Mouse (Mus musculus): ENCODE measurements at regions not wholly inside any gene's neighbourhood (a gene's known extent, or its start where the extent isn't known, plus 50 kb on each side); places are given as distances from the start of the nearest gene placed in this dataset.

- Histone ChIP-seq H3K4me3 (ENCODE audit: insufficient read depth in 1 of 2, low read depth in 1 of 2, low read length in 2 of 2, poor library complexity in 1 of 2, severe bottlenecking in 1 of 2) (no peak overlapping the region), H3K9ac (ENCODE audit: insufficient read depth, low read depth, low read length, poor library complexity, severe bottlenecking) (no peak overlapping the region), H3K9me3 (ENCODE audit: control insufficient read depth, insufficient read depth, low read depth, low read length) (no peaks in the 10 kb centered on the region), H3K27ac (ENCODE audit: insufficient read depth, low read depth, low read length, poor library complexity, severe bottlenecking) (no peak overlapping the region), H3K4me1 (ENCODE audit: control insufficient read depth in 2 of 2, insufficient read depth in 2 of 2, low read length in 2 of 2, poor library complexity in 1 of 2) (no peaks in the 10 kb centered on the region), H3K36me3 (ENCODE audit: control insufficient read depth, insufficient read depth, low read length, poor library complexity, severe bottlenecking) (no peaks in the 10 kb centered on the region)
- DNase-seq (ENCODE audit: low read depth, low spot score), result no peak
- TF ChIP-seq CHD2 (IDR thresholded peaks at IDR 0.05; ENCODE audit: low read depth, low read length) (no peak), MAFK (IDR thresholded peaks at IDR 0.05; ENCODE audit: insufficient read depth, low read depth, low read length) (no peak), ZNF384 (IDR thresholded peaks at IDR 0.05; ENCODE audit: low read depth, low read length) (no peak), HCFC1 (IDR thresholded peaks at IDR 0.05; ENCODE audit: borderline replicate concordance, insufficient read depth, low read length) (no peak), ZC3H11A (IDR thresholded peaks at IDR 0.05; ENCODE audit: borderline replicate concordance, low read depth, low read length) (no peak)
- in situ Hi-C loops (cut with MboI; ENCODE audit: low sequenced_read_pairs in 2 of 2, unreplicated experiment in 2 of 2), result no loop called here
Measured at GRCm38 (mm10) chr16:44660996-44661876, 62.9 kb upstream of the Nepro start.

DNA sequence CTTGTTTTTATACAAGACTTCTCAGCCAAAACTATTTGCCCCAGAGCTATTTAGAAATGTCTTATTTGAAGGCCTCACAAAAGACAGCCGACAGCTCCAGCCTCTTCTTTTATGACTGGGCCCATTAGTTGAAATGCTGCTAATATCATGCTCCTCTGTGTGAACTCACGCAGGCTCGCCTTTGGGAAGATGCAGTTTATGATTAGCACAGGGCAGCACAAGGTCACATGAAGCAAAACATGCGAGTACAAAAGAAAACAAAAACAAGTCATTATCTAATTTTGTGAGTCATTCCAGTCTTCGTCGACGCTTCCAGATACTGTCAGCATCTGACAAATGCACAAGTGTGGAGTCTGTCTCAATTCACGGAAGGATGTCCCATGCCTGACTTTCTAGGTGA lies 65.8 kb upstream of the Nepro start:
- Histone ChIP-seq H3K4me1 (ENCODE audit: control insufficient read depth in 2 of 2, insufficient read depth in 2 of 2, low read length in 2 of 2, poor library complexity in 1 of 2) (no peaks in the 10 kb centered on the region), H3K9me3 (ENCODE audit: control insufficient read depth, insufficient read depth, low read depth, low read length) (no peaks in the 10 kb centered on the region), H3K36me3 (ENCODE audit: control insufficient read depth, insufficient read depth, low read length, poor library complexity, severe bottlenecking) (no peaks in the 10 kb centered on the region), H3K4me3 (ENCODE audit: insufficient read depth in 1 of 2, low read depth in 1 of 2, low read length in 2 of 2, poor library complexity in 1 of 2, severe bottlenecking in 1 of 2) (no peak overlapping the region), H3K27ac (ENCODE audit: insufficient read depth, low read depth, low read length, poor library complexity, severe bottlenecking) (no peak overlapping the region), H3K9ac (ENCODE audit: insufficient read depth, low read depth, low read length, poor library complexity, severe bottlenecking) (no peak overlapping the region)
- TF ChIP-seq ZNF384 (IDR thresholded peaks at IDR 0.05; ENCODE audit: low read depth, low read length) (no peak), MAFK (IDR thresholded peaks at IDR 0.05; ENCODE audit: insufficient read depth, low read depth, low read length) (no peak), ZC3H11A (IDR thresholded peaks at IDR 0.05; ENCODE audit: borderline replicate concordance, low read depth, low read length) (no peak), CHD2 (IDR thresholded peaks at IDR 0.05; ENCODE audit: low read depth, low read length) (no peak), HCFC1 (IDR thresholded peaks at IDR 0.05; ENCODE audit: borderline replicate concordance, insufficient read depth, low read length) (no peak)
- no peak for DNase-seq (ENCODE audit: low read depth, low spot score)
- in situ Hi-C loops (cut with MboI; ENCODE audit: low sequenced_read_pairs in 2 of 2, unreplicated experiment in 2 of 2), result no loop called here

GRCm38 (mm10) chr16:44656181-44656580 lies 67.9 kb upstream of the Nepro start:
- Histone ChIP-seq H3K36me3 (ENCODE audit: control insufficient read depth, insufficient read depth, low read length, poor library complexity, severe bottlenecking) (no peaks in the 10 kb centered on the region), H3K4me3 (ENCODE audit: insufficient read depth in 1 of 2, low read depth in 1 of 2, low read length in 2 of 2, poor library complexity in 1 of 2, severe bottlenecking in 1 of 2) (no peak overlapping the region), H3K9ac (ENCODE audit: insufficient read depth, low read depth, low read length, poor library complexity, severe bottlenecking) (no peak overlapping the region), H3K9me3 (ENCODE audit: control insufficient read depth, insufficient read depth, low read depth, low read length) (no peaks in the 10 kb centered on the region), H3K27ac (ENCODE audit: insufficient read depth, low read depth, low read length, poor library complexity, severe bottlenecking) (no peak overlapping the region), H3K4me1 (ENCODE audit: control insufficient read depth in 2 of 2, insufficient read depth in 2 of 2, low read length in 2 of 2, poor library complexity in 1 of 2) (no peaks in the 10 kb centered on the region)
- in situ Hi-C loops (cut with MboI; ENCODE audit: low sequenced_read_pairs in 2 of 2, unreplicated experiment in 2 of 2), result no loop called here
- TF ChIP-seq ZC3H11A (IDR thresholded peaks at IDR 0.05; ENCODE audit: borderline replicate concordance, low read depth, low read length) (no peak), CHD2 (IDR thresholded peaks at IDR 0.05; ENCODE audit: low read depth, low read length) (no peak), HCFC1 (IDR thresholded peaks at IDR 0.05; ENCODE audit: borderline replicate concordance, insufficient read depth, low read length) (no peak), ZNF384 (IDR thresholded peaks at IDR 0.05; ENCODE audit: low read depth, low read length) (no peak), MAFK (IDR thresholded peaks at IDR 0.05; ENCODE audit: insufficient read depth, low read depth, low read length) (no peak)
- no peak for DNase-seq (ENCODE audit: low read depth, low spot score)

DNA sequence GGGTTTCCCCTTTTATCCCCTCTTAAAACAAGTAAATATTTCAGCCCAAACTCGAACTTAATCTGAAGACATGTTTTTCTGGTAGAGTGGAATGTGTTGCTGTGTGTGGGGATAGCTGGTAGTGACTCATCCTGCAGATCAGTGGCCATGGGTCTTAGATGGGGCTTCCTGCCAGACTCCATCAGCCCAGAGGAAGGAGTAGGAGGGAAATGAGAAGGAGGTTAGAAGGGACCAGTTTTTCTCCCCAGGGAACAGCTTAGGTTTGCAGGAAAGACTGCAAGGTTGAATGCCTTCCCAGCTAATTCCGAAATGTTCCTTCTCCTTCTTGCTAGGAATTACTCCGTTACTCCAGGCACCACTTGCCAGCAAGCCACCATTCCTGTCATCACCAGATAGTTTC lies 68.8 kb upstream of the Nepro start:
- Histone ChIP-seq H3K4me1 (ENCODE audit: control insufficient read depth in 2 of 2, insufficient read depth in 2 of 2, low read length in 2 of 2, poor library complexity in 1 of 2) (no peaks in the 10 kb centered on the region), H3K9ac (ENCODE audit: insufficient read depth, low read depth, low read length, poor library complexity, severe bottlenecking) (no peak overlapping the region), H3K9me3 (ENCODE audit: control insufficient read depth, insufficient read depth, low read depth, low read length) (no peaks in the 10 kb centered on the region), H3K36me3 (ENCODE audit: control insufficient read depth, insufficient read depth, low read length, poor library complexity, severe bottlenecking) (no peaks in the 10 kb centered on the region), H3K4me3 (ENCODE audit: insufficient read depth in 1 of 2, low read depth in 1 of 2, low read length in 2 of 2, poor library complexity in 1 of 2, severe bottlenecking in 1 of 2) (no peak overlapping the region), H3K27ac (ENCODE audit: insufficient read depth, low read depth, low read length, poor library complexity, severe bottlenecking) (no peak overlapping the region)
- no peak for DNase-seq (ENCODE audit: low read depth, low spot score)
- in situ Hi-C loops (cut with MboI; ENCODE audit: low sequenced_read_pairs in 2 of 2, unreplicated experiment in 2 of 2), result no loop called here
- TF ChIP-seq ZNF384 (IDR thresholded peaks at IDR 0.05; ENCODE audit: low read depth, low read length), result no peak
- TF ChIP-seq MAFK (IDR thresholded peaks at IDR 0.05; ENCODE audit: insufficient read depth, low read depth, low read length), result no peak
- no peak for TF ChIP-seq ZC3H11A (IDR thresholded peaks at IDR 0.05; ENCODE audit: borderline replicate concordance, low read depth, low read length)
- TF ChIP-seq HCFC1 (IDR thresholded peaks at IDR 0.05; ENCODE audit: borderline replicate concordance, insufficient read depth, low read length), result no peak
- TF ChIP-seq CHD2 (IDR thresholded peaks at IDR 0.05; ENCODE audit: low read depth, low read length), result no peak
